Mouse (Mus musculus): ENCODE results near the gene Col7a1. TPM values are rescaled to one million over a fixed set of nuclear protein-coding genes. Genes with fewer than 3 reads are reported as not detected.

The Col7a1 gene
- polyA plus RNA-seq, 1 experiment, result 12.2 TPM

DNA sequence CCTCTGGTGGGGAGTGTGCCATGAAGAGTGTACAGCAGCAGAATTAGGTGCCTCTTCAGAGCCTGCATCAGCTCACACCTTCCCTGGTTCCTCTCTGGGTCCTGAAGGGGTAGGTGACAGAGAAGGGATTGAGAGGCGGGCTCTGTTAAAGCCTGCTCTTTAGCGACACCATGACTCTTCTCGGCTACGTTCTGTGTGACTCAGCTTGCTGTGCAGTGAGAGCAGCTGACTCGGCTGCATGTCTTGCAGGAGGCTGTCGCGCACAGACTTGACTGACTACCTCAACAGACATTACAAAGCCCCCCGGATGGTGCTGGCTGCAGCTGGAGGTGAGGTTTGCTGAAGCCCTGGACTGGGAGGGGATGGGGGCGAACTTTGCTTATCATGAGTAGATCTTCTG lies 8.3 kb upstream of the Col7a1 start:
- TF ChIP-seq POLR2A (IDR thresholded peaks at IDR 0.05; ENCODE audit: borderline replicate concordance, extremely low read depth, low read depth, low read length) (no peak), CTCF (IDR thresholded peaks at IDR 0.05; ENCODE audit: insufficient read depth, low read length) (no peak)
- DNase-seq, result no peak
- 71% methylated on average over 9 of the region's 9 CpGs for WGBS
- H3K4me1 ChIP-seq (ENCODE audit: control insufficient read depth, insufficient read depth, low read length), result no peaks in the 10 kb centered on the region
- no peak overlapping the region for H3K4me3 ChIP-seq (replicated peaks; ENCODE audit: extremely low read depth, low read depth, low read length)

DNA sequence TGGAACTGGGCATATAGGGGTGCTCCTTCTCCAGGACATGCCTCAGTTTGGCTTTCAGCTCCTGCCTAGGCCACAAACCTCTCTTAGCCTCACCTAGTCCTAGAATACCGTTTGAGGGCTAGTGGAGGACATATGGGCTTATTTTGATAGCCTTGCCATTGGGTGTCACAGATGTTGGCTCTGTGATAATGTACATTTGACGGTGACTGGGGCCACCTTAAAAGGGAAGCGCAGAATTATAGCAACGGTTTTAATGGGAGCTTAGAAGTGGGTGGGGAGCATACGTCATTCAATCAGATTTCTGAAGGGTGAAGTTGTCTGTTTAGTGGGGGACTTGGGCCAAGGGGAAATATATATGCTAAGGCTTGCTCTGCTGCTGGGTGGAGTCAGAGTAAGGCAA lies 7.8 kb upstream of the Col7a1 start:
- no peak for DNase-seq
- Histone ChIP-seq H3K4me1 (ENCODE audit: control insufficient read depth, insufficient read depth, low read length) (no peaks in the 10 kb centered on the region), H3K4me3 (replicated peaks; ENCODE audit: extremely low read depth, low read depth, low read length) (no peak overlapping the region)
- TF ChIP-seq CTCF (IDR thresholded peaks at IDR 0.05; ENCODE audit: insufficient read depth, low read length) (no peak), POLR2A (IDR thresholded peaks at IDR 0.05; ENCODE audit: borderline replicate concordance, extremely low read depth, low read depth, low read length) (no peak)
- 82% methylated on average over 5 of the region's 5 CpGs for WGBS

DNA sequence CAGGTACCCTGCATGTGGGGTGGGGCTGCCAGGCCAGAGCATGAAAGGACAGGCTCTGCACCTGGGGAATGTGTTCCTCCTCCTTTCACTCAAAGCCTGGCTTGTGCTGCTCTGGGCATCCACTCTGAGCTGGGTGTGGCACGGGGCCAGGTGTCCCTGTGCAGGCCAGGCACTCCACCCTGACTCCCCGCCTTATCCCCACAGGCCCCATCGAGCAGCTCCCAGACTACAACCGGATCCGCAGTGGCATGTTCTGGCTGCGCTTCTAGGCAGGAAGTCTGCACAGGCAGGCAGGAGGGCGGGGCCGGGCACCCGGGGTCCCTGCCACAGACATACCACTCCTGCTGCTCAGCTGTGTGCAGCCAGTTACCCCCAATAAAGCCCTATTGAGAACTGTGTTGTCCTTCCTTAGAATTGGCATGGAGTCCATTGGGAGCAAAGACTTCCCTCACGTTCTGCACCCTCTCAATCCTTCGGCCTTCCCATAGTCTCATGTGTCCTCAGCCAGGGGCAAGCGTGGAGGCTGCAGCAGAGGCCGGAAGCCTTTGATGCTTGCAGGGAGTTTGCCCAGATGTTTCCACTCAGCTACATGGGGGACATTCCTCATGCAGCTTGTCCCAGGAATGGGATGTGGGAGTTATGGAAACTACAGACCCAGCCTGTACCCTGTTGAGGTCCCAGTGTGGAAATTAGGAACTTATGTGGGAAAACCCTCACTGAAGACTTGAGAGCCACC lies 4.0 kb upstream of the Col7a1 start:
- no peak for DNase-seq
- no peaks in the 10 kb centered on the region for H3K4me1 ChIP-seq (ENCODE audit: control insufficient read depth, insufficient read depth, low read length)
- WGBS, result 50% methylated on average over 13 of the region's 13 CpGs
- TF ChIP-seq POLR2A (IDR thresholded peaks at IDR 0.05; ENCODE audit: borderline replicate concordance, extremely low read depth, low read depth, low read length) (no peak), CTCF (IDR thresholded peaks at IDR 0.05; ENCODE audit: insufficient read depth, low read length) (no peak)
- H3K4me3 ChIP-seq (replicated peaks; ENCODE audit: extremely low read depth, low read depth, low read length), result no peak overlapping the region

DNA sequence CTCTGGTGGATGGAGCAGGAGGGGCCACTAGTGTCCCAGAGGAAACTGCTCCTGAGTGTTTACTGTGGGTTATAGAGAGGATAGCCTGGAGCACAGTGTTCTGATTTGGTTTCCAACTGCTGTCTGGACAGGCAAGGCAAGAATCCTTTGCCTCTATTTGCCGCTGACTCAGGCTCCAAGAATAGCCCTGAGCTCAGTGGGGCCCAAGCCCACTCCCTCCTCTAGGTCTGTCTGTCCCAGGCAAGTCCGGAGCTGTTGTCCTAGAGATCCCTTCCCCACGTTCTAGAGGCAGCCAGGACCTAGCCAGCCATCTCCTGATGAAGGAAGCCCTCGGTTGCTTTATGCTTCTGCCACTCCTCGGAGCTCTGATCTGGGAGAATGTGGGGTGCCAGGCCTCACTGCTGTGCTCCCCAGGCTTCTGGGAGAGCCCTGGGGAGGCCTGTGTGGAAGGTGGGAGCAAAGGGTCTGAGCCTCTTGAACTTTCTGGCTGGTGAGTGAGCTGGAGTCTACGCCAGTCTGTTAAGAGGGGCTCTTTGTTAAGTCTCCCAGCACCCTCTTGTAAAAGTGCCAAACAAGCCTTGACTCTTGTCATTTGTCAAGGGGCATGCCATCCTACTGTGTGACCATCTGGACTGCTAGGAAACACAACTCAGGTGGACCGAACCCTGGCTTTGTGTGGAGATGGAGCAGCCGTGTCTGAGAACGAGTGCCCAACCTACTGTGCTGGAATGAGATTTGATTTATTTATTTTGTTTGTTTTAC lies 3.2 kb upstream of the Col7a1 start:
- H3K4me3 ChIP-seq (replicated peaks; ENCODE audit: extremely low read depth, low read depth, low read length), result no peak overlapping the region
- DNase-seq, result no peak
- no peaks in the 10 kb centered on the region for H3K4me1 ChIP-seq (ENCODE audit: control insufficient read depth, insufficient read depth, low read length)
- 77% methylated on average over 9 of the region's 9 CpGs for WGBS
- no peak for TF ChIP-seq POLR2A (IDR thresholded peaks at IDR 0.05; ENCODE audit: borderline replicate concordance, extremely low read depth, low read depth, low read length)
- no peak for TF ChIP-seq CTCF (IDR thresholded peaks at IDR 0.05; ENCODE audit: insufficient read depth, low read length)

DNA sequence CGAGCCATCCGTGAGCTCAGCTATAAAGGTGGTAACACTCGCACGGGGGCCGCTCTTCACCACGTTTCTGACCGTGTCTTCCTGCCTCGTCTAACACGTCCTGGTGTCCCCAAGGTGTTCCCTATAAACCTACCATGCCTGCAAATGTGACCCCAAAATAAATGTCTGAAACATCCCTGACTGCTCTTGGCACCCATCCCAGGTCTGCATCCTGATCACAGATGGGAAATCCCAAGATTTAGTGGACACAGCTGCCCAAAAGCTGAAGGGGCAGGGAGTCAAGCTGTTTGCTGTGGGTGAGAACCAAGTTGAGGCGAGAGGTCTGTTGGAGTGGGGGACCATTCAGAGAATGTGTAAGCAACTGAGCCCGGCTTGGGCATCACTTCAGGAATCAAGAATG lies 1.9 kb downstream of the Col7a1 start:
- no peak overlapping the region for H3K4me3 ChIP-seq (replicated peaks; ENCODE audit: extremely low read depth, low read depth, low read length)
- 89% methylated on average over 11 of the region's 11 CpGs for WGBS
- H3K4me1 ChIP-seq (ENCODE audit: control insufficient read depth, insufficient read depth, low read length), result no peaks in the 10 kb centered on the region
- no peak for DNase-seq
- no peak for TF ChIP-seq POLR2A (IDR thresholded peaks at IDR 0.05; ENCODE audit: borderline replicate concordance, extremely low read depth, low read depth, low read length)
- TF ChIP-seq CTCF (IDR thresholded peaks at IDR 0.05; ENCODE audit: insufficient read depth, low read length), result no peak

DNA sequence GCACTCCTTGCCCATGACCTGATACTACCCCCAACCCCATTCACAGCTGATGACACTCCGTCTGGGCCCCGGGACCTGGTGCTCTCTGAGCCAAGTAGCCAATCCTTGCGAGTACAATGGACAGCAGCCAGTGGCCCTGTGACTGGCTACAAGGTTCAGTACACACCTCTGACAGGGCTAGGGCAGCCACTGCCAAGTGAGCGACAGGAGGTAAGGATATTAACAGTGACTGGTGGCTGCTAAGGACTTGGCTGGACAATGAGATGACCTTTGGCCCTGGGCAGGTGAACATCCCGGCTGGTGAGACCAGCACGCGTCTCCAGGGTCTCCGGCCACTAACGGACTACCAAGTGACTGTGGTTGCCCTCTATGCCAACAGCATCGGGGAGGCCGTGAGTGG lies 2.5 kb downstream of the Col7a1 start:
- no peak for DNase-seq
- TF ChIP-seq POLR2A (IDR thresholded peaks at IDR 0.05; ENCODE audit: borderline replicate concordance, extremely low read depth, low read depth, low read length), result no peak
- no peak for TF ChIP-seq CTCF (IDR thresholded peaks at IDR 0.05; ENCODE audit: insufficient read depth, low read length)

DNA sequence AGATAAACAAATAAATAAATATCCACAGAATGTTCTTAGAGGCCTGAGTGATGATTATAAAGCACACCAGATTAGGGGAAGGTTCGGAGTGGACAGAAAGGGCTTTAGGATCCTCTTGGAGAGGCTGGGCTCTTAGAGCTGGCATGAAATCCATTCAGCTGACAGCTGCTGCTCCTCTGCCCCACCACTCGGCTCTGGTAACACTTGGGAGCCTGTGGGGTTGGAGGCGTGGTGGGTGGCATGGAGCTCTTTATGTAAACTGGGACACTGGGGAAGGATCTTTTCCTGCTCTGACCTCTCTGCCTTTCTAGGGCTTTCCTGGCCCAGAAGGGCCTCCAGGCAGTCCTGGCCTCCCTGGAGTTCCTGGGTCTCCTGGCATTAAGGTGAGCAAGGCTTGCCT lies 10.2 kb downstream of the Col7a1 start:
- DNase-seq, result no peak
- TF ChIP-seq POLR2A (IDR thresholded peaks at IDR 0.05; ENCODE audit: borderline replicate concordance, extremely low read depth, low read depth, low read length) (no peak), CTCF (IDR thresholded peaks at IDR 0.05; ENCODE audit: insufficient read depth, low read length) (no peak)
- WGBS, result 48% methylated on average over 3 of the region's 3 CpGs

More for the DNA sequence above, 2.5 kb downstream of the Col7a1 start:
- no peak overlapping the region for H3K4me3 ChIP-seq (replicated peaks; ENCODE audit: extremely low read depth, low read depth, low read length)
- no peaks in the 10 kb centered on the region for H3K4me1 ChIP-seq (ENCODE audit: control insufficient read depth, insufficient read depth, low read length)
- 91% methylated on average over 11 of the region's 11 CpGs for WGBS

DNA sequence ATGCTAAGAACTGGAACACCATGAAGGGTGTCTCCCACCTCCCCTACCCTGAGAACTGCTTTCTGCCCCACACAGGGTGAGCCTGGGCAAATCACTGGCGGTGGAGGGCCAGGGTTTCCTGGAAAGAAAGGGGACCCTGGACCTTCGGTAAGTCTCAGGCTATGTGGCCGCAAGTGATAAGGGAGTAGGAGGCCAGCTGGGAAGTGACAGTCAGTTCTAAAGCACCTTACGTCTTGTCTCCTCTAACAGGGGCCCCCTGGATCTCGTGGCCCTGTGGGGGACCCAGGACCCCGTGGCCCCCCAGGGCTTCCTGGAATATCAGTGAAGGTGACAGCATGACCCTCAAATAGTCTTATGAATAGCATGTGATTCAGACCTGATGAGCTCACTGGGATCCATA lies 11.0 kb downstream of the Col7a1 start:
- TF ChIP-seq CTCF (IDR thresholded peaks at IDR 0.05; ENCODE audit: insufficient read depth, low read length) (no peak), POLR2A (IDR thresholded peaks at IDR 0.05; ENCODE audit: borderline replicate concordance, extremely low read depth, low read depth, low read length) (no peak)
- Histone ChIP-seq H3K4me1 (ENCODE audit: control insufficient read depth, insufficient read depth, low read length) (no peaks in the 10 kb centered on the region), H3K4me3 (replicated peaks; ENCODE audit: extremely low read depth, low read depth, low read length) (no peak overlapping the region)
- 77% methylated on average over 6 of the region's 6 CpGs for WGBS
- no peak for DNase-seq

More for the DNA sequence above, 10.2 kb downstream of the Col7a1 start:
- Histone ChIP-seq H3K4me3 (replicated peaks; ENCODE audit: extremely low read depth, low read depth, low read length) (no peak overlapping the region), H3K4me1 (ENCODE audit: control insufficient read depth, insufficient read depth, low read length) (no peaks in the 10 kb centered on the region)

DNA sequence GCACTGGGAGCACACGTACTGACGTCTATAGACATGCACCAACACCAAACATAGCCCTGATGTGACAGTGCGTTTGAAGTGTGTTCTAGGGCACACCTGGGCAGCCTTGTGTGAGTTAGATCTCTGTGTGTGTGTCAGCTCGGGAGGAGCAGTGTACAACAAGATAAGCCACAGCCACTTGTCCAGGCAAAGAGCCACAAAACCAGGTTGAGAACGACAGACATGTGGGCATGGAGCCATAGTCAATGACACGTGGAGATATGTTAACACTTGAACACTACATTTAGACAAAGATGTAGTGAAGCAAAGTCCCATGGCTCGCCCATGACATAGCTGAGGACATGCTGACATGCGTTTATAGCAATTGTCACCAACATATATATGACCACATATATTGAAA lies 17.2 kb downstream of the Col7a1 start:
- H3K4me1 ChIP-seq (ENCODE audit: control insufficient read depth, insufficient read depth, low read length), result no peaks in the 10 kb centered on the region
- no peak for TF ChIP-seq CTCF (IDR thresholded peaks at IDR 0.05; ENCODE audit: insufficient read depth, low read length)
- no peak for TF ChIP-seq POLR2A (IDR thresholded peaks at IDR 0.05; ENCODE audit: borderline replicate concordance, extremely low read depth, low read depth, low read length)
- DNase-seq, result no peak

DNA sequence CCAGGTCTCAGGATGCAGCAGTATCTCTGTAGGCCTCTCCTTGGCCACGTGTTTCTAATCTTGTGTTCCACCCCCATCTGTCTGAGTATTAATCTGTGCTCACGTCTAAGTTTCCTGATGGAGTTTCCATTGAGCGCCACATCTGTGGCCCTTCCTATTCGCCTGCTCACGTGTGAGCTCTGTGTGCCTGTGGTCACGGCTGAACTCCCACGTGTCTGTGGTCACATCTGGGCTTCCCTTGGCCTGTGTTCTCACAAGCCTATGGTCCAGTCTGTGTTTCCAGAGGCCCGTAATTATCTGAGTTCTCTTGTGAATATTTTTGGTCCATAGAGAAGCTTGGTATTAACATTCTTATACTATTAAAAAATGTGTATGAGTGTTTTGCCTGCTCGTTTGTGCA lies 23.1 kb downstream of the Col7a1 start:
- Histone ChIP-seq H3K4me1 (ENCODE audit: control insufficient read depth, insufficient read depth, low read length) (no peaks in the 10 kb centered on the region), H3K4me3 (replicated peaks; ENCODE audit: extremely low read depth, low read depth, low read length) (no peak overlapping the region)
- 73% methylated on average over 9 of the region's 9 CpGs for WGBS
- TF ChIP-seq CTCF (IDR thresholded peaks at IDR 0.05; ENCODE audit: insufficient read depth, low read length) (no peak), POLR2A (IDR thresholded peaks at IDR 0.05; ENCODE audit: borderline replicate concordance, extremely low read depth, low read depth, low read length) (no peak)
- no peak for DNase-seq

More for the DNA sequence above, 17.2 kb downstream of the Col7a1 start:
- H3K4me3 ChIP-seq (replicated peaks; ENCODE audit: extremely low read depth, low read depth, low read length), result no peak overlapping the region
- 68% methylated on average over 8 of the region's 8 CpGs for WGBS

All from lung, adult 2 months (tissue).